Mouse (Mus musculus) liver, adult 2 months (tissue): ENCODE measurements around the gene Cyb5r4. TPM values are rescaled to one million over a fixed set of nuclear protein-coding genes. Genes with fewer than 3 reads are reported as not detected.

ENCODE experiments used
- DNase-seq: peaks from one replicate; pipeline ENCODE4 v3.0.0-alpha.2; 2011; ENCODE audit warnings: low read depth, low spot score; ENCODE audit errors: extremely low read depth
- H3K27ac ChIP-seq: fragments of 200-500 bp; replicated peaks from 2 replicates; pipeline ENCODE4 v1.5.1; 2012; ENCODE audit warnings: low read depth, mild to moderate bottlenecking, control low read depth, inconsistent platforms, low read length; ENCODE audit not compliant: insufficient read depth
- H3K27me3 ChIP-seq: fragments of 200-500 bp; 2 replicates; pipeline ENCODE4 v1.6.1; 2012; ENCODE audit warnings: mild to moderate bottlenecking, moderate library complexity, low read length, inconsistent platforms; ENCODE audit not compliant: control insufficient read depth, insufficient read depth
- H3K36me3 ChIP-seq: fragments of 200-500 bp; 2 replicates; pipeline ENCODE4 v1.6.1; 2012; ENCODE audit warnings: low read length, inconsistent platforms; ENCODE audit not compliant: control insufficient read depth, insufficient read depth
- H3K4me1 ChIP-seq: fragments of 200-500 bp; 2 replicates; pipeline ENCODE4 v1.6.1; 2011; ENCODE audit warnings: low read length; ENCODE audit not compliant: control insufficient read depth, insufficient read depth
- H3K4me3 ChIP-seq: fragments of 200-500 bp; 2 replicates; pipeline ENCODE4 v1.5.1; 2011; ENCODE audit warnings: low read depth, mild to moderate bottlenecking, control low read depth, low read length, moderate library complexity; ENCODE audit not compliant: insufficient read depth
- H3K79me2 ChIP-seq: fragments of 200-500 bp; 2 replicates; pipeline ENCODE4 v1.6.1; 2012; ENCODE audit warnings: inconsistent platforms, mild to moderate bottlenecking, low read length, moderate library complexity; ENCODE audit not compliant: control insufficient read depth, insufficient read depth
- H3K9ac ChIP-seq: fragments of 200-500 bp; 2 replicates; pipeline ENCODE4 v1.6.1; 2012; ENCODE audit warnings: low read depth, mild to moderate bottlenecking, control low read depth, inconsistent platforms, low read length
- CTCF ChIP-seq: fragments of 200-500 bp; IDR thresholded peaks from 2 replicates; pipeline ENCODE4 v1.5.1; 2011; ENCODE audit warnings: low read depth, low read length, control low read depth
- POLR2A ChIP-seq: fragments of 200-500 bp; IDR thresholded peaks from 2 replicates; pipeline ENCODE4 v1.6.1; 2011; ENCODE audit warnings: low read length, control low read depth; ENCODE audit not compliant: insufficient read depth; ENCODE audit errors: extremely low read depth
- WGBS: fragments of 180-500 bp; shearing (Covaris S2); methylation state at CpG from one replicate; pipeline ENCODE4 v1.1.7; 2018; 5-methylcytosine and 5-hydroxymethylcytosine counted together
- polyA plus RNA-seq: library from polyadenylated mRNA; depleted of rRNA; stranded (reverse); fragments of >200 nt; gene quantifications from 2 replicates; pipeline ENCODE4 v1.2.3, GENCODE M21; 2012
- total RNA-seq: library from RNA; depleted of rRNA; stranded (reverse); fragments of >200 nt; gene quantifications from 2 replicates; pipeline ENCODE4 v1.2.3, GENCODE M21; 2014

The Cyb5r4 gene
- total and polyA plus RNA-seq, 2 experiments, result 5.8 to 30.0 TPM

DNA sequence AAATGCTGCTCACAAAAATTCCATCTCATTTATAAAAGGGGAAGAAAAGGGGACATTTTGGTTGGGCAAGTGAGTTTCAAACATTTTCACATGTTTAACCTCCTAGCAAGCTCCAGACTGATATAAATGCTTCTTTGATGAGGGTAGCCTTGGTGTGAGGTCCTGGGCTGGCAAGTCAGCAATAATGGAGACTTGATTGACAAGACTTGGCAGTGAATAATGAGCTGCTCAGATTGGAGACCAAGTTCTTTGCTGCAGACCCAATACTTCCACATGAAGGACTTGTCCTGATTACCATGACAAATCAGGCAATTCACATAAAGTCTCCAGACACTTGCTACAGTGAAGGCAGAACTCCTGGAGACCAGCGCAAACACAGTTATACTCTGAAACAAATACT, 12.9 kb upstream of the Cyb5r4 start:
- no peak for TF ChIP-seq CTCF
- no peak for TF ChIP-seq POLR2A
- Histone ChIP-seq H3K27me3 (no peaks in the 10 kb centered on the region; the same call in 1 of the 2 replicates), H3K79me2 (no peaks in the 10 kb centered on the region), H3K9ac (no peak overlapping the region), H3K27ac (no peak overlapping the region), H3K4me3 (no peak overlapping the region), H3K4me1 (no peaks in the 10 kb centered on the region), H3K36me3 (no peaks in the 10 kb centered on the region)
- 100% methylated on average over 1 of the region's 1 CpGs for WGBS
- no peak for DNase-seq

DNA sequence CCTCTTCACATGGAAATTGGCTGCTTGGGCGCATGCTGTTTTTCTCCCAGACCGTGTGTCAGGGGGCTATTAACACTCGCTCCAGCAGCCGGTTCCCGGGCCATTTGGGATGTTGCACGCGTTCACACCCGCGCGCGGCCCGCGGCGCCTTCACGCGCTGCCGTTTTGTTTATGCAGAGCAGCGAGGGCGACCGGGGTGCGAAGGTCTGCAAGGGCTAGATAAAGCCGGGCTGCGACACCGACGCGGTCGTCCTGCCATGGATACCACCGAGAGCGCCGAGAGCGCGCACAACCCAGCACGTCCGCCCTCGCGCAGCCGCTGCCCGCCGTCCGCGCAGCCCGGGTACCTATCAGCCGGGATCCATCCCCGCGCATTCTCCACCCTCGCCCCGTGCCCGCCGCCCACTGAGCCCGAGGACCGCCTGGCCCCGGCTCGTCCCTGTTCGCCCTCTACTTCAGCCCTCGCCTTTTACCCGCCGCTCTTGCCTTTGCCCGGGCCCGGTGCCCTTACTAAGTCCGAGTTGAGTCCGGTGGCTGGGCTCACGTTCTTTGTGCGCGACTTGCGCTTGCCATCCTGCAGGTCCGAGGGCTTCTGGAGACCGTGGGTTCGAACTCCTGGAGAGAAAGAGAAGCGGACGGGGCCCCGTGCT, 6.4 kb upstream of the Cyb5r4 start, which contains the start of gene Ripply2:
Ripply2 (plus strand) TSS at position 250 of the 650 bp plus-strand sequence.
- 1% methylated on average over 71 of the region's 71 CpGs for WGBS
- TF ChIP-seq CTCF (no peak), POLR2A (no peak)
- Histone ChIP-seq H3K27ac (no peak within 1 kb of the TSS), H3K9ac (no peak within 1 kb of the TSS), H3K27me3 (peaks cover 4% of the 10 kb centered on the region), H3K4me3 (no peak within 1 kb of the TSS), H3K79me2 (no peaks in the 10 kb centered on the region), H3K36me3 (no peaks in the 10 kb centered on the region), H3K4me1 (no peaks in the 10 kb centered on the region)
- no peak for DNase-seq

DNA sequence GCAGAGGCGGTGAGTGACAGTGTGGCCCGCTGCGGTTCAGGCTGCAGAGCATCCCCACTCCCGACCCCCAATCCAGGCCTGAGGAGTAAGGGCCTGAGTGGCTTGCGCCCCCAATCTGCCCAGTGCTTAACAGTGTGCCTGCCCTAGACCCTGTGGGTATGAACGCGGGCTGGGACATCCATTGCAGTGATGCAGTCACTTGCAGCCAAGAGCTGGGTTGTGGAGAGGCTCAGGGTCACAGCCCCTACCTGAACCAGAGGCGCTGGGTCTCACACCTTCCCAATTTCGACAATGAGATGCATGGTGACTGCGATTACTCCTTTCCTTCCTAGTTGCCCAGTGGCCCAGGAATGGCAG, 5.9 kb upstream of the Cyb5r4 start:
- 7% methylated on average over 10 of the region's 10 CpGs for WGBS
- H3K27ac ChIP-seq, result no peak overlapping the region
- no peak for TF ChIP-seq POLR2A
- no peaks in the 10 kb centered on the region for H3K36me3 ChIP-seq
- no peak overlapping the region for H3K9ac ChIP-seq
- H3K27me3 ChIP-seq, result peaks cover 4% of the 10 kb centered on the region
- H3K4me3 ChIP-seq, result no peak overlapping the region
- no peaks in the 10 kb centered on the region for H3K79me2 ChIP-seq
- no peaks in the 10 kb centered on the region for H3K4me1 ChIP-seq
- no peak for DNase-seq

DNA sequence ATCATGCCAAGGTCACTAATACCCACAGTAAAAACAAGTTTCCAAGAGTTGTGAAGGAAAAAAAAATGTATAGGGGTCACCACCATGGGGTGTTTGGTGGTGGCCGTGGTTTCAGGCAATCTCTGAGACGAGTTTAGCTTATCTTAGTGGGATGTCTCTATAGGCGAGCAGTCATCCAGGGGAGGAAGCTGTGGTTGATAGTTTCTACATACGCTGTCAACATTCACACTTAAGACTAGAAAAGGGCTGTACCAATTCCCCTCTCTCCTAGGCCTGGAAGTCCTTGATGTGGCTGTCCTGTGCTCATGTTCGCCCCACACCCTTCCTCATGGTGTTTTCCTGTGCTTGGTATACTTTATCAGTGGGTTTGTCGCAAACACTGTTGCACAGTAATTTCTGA, 4.0 kb downstream of the Cyb5r4 start:
- peaks cover 5% of the 10 kb centered on the region; the same call in 1 of the 2 replicates for H3K4me1 ChIP-seq
- 72% methylated on average over 6 of the region's 6 CpGs for WGBS
- peaks cover 10% of the 10 kb centered on the region for H3K36me3 ChIP-seq
- DNase-seq, result no peak
- no peak overlapping the region for H3K4me3 ChIP-seq
- H3K79me2 ChIP-seq, result peaks cover 8% of the 10 kb centered on the region; the same call in 1 of the 2 replicates
- TF ChIP-seq CTCF, result no peak
- no peak overlapping the region for H3K27ac ChIP-seq
- no peak overlapping the region for H3K9ac ChIP-seq
- H3K27me3 ChIP-seq, result no peaks in the 10 kb centered on the region

DNA sequence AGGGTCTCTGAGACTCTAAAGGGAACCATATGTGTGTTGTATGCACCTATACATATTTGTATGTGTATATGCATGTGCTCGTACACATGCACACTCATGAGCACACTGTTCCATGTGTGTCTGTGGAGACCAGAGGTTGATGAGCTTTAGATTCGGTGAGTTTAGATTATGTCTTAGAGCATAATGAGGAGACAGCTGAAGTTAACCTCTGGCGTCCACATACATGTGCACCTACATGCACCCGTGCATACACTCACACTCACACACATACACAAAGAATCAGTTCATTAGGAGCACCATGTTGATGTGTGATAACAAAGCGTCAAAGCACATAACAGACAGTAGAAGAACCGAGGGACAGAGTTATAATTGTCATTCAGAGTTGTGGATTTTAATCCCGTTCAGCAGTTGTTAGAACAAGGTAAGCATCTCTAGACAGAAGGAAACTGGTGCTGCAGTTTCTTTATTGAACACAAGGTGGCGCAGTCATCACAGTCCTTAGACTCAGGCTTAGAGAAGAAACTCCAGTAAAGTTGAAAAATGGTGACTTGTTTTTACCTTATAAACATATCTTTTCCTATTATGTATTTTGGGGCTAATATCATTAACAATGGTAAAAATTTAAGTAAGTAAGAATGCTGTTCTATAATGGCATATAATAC, 5.7 kb downstream of the Cyb5r4 start:
- Histone ChIP-seq H3K36me3 (peaks cover 16% of the 10 kb centered on the region), H3K4me3 (no peak overlapping the region), H3K4me1 (peaks cover 3% of the 10 kb centered on the region; the same call in 1 of the 2 replicates), H3K79me2 (peaks cover 8% of the 10 kb centered on the region; the same call in 1 of the 2 replicates), H3K27ac (no peak overlapping the region), H3K27me3 (no peaks in the 10 kb centered on the region), H3K9ac (no peak overlapping the region)
- peak; percentile 38 for DNase-seq
- 43% methylated on average over 8 of the region's 8 CpGs for WGBS
- TF ChIP-seq CTCF, result peak; percentile 65
- TF ChIP-seq POLR2A, result no peak

DNA sequence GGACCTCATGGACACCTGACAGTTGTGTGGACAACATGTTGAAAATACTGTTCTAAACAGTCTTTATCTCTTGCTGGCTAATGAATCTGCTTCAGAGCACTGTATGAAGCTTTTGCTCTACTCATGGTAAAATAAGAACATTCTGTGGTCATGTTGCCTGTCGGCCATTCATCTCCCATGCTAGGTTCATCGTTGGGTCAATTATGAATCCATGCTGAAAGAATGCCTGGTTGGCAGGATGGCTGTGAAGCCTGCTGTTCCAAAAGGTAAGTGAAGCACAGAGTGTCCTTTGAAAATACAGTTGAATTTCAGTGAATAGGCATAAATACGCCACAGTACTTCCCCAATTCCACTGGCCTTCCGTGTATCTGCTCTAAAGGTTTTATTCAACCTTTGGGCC, 10.4 kb downstream of the Cyb5r4 start:
- Histone ChIP-seq H3K9ac (no peak overlapping the region), H3K4me3 (no peak overlapping the region), H3K27me3 (no peaks in the 10 kb centered on the region), H3K79me2 (no peaks in the 10 kb centered on the region; the same call in 1 of the 2 replicates), H3K36me3 (peaks cover 24% of the 10 kb centered on the region), H3K4me1 (no peaks in the 10 kb centered on the region), H3K27ac (no peak overlapping the region)
- no peak for TF ChIP-seq POLR2A
- TF ChIP-seq CTCF, result no peak
- DNase-seq, result no peak
- 91% methylated on average over 4 of the region's 4 CpGs for WGBS
